Mouse (Mus musculus) hindbrain, embryonic 12.5 days (tissue): Measurements from ENCODE around the gene Msh5. TPM values are rescaled to one million over a fixed set of nuclear protein-coding genes. Genes with fewer than 3 reads are reported as not detected.
"Not testable (repeated sequence)": the region's sequence is repeated elsewhere in the genome, so short reads cannot be mapped to it uniquely, and the experiment has no call there.

Experiments used
- ATAC-seq: fragments of 200-750 bp; cut with Nextera tagmentation; 2 replicates; pipeline ENCODE4 v1.8.0; 2017; ENCODE audit warnings: moderate TSS enrichment; ENCODE audit not compliant: low FRiP score
- H3K27ac ChIP-seq: fragments of 300-500 bp; sonication (generic); 2 replicates; pipeline ENCODE4 v1.5.1; 2016; ENCODE audit warnings: mild to moderate bottlenecking
- H3K27me3 ChIP-seq: fragments of 300-500 bp; sonication (generic); 2 replicates; pipeline ENCODE4 v1.6.1; 2016; ENCODE audit warnings: mild to moderate bottlenecking
- H3K36me3 ChIP-seq: fragments of 300-500 bp; sonication (generic); 2 replicates; pipeline ENCODE4 v1.6.1; 2016; ENCODE audit warnings: mild to moderate bottlenecking
- H3K4me1 ChIP-seq: fragments of 300-500 bp; sonication (generic); 2 replicates; pipeline ENCODE4 v1.6.1; 2016
- H3K4me2 ChIP-seq: fragments of 300-500 bp; sonication (generic); replicated peaks from 2 replicates; pipeline ENCODE4 v1.6.1; 2016; ENCODE audit warnings: mild to moderate bottlenecking
- H3K4me3 ChIP-seq: fragments of 300-500 bp; sonication (generic); 2 replicates; pipeline ENCODE4 v1.5.1; 2016; ENCODE audit warnings: mild to moderate bottlenecking
- H3K9ac ChIP-seq: fragments of 300-500 bp; sonication (generic); 2 replicates; pipeline ENCODE4 v1.6.1; 2016; ENCODE audit warnings: mild to moderate bottlenecking, moderate library complexity
- H3K9me3 ChIP-seq: fragments of 300-500 bp; sonication (generic); replicated peaks from 2 replicates; pipeline ENCODE4 v1.6.1; 2016; ENCODE audit warnings: mild to moderate bottlenecking
- WGBS: fragments of 180-500 bp; shearing (Covaris S2); methylation state at CpG from one replicate; pipeline ENCODE4 v1.1.7; 2016; 5-methylcytosine and 5-hydroxymethylcytosine counted together
- polyA plus RNA-seq: library from polyadenylated mRNA; unstranded; fragments of >200 nt; fragmentation: Nextera tagmentation; extraction: Ambion mirVana; gene quantifications from 2 replicates; pipeline ENCODE4 v1.2.1, GENCODE M21; 2016

Msh5 gene
- polyA plus RNA-seq, 1 experiment from 2014 or later: 3.1 TPM

DNA sequence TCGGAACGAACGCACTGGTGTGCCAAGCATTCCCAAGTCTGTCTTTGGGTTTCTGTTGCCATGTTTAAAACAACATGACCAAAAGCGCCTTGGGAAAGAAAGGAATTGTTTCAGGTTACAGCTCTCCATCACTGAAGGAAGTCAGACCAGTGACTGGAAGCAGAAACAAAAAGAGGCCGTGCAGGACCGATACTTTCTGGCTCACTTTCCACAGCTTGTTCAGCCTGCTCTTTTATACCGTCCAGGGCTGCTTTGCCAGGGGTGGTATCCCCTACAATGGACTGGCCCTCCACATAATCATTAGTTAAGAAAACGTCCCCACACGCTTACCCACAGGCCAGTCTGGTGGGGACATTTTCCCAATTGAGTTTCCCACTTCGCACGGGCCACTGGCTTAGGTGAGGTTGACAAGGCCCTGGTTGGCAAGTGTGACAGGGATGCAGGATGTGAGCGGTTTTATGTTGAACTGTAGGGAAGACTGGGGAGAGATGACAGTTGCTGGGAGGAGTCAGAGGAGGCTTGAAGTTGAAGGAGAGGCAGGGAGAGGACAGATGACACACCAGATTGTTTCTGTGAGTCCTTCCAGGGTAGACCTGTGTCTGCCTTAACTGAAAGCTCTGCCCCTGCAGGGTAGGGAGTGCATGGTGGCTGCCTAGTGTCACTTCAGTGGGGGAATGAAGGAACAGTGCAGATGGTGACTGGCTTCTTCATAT, 44.2 kb downstream of the Msh5 start:
- WGBS: 14% methylated on average over 12 of the region's 12 CpGs

DNA sequence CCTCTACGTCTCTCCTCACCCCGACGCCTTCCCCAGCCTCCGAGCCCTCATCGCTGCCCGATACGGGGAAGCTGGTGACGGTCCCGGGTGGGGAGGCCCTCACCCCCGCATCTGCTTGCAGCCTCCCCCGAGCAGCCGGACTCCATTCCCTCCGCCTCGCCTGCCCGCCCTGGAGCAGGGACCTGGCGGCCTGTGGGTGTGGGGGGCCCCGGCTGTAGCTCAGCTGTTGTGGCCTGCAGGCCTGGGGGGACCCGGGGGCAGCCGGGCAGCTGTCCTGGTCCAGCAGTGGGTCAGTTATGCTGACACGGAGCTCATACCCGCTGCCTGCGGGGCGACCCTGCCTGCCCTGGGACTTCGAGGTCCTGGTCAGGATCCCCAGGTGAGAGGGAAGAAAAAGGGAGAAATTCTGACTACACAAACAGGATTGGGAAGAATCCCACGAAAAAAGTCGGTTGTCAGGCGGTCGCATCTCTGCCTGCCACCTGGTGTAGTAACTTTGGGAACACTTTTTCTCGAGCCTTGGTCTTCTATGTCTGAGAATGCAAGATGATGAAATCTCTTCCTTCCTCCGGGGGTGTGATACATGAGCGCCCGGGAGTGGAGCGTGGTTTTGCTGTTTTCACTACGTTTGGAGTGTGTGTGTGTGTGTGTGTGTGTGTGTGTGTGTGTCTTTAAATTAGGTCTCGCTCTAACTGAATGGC, 44.9 kb downstream of the Msh5 start:
- H3K27me3 ChIP-seq: no peaks in the 10 kb centered on the region
- peak; percentile 9; the same call in 1 of the 2 replicates for ATAC-seq
- peak overlapping the region; percentile 96 for H3K9ac ChIP-seq
- H3K4me3 ChIP-seq: peak overlapping the region; percentile 89
- H3K27ac ChIP-seq: peak overlapping the region; percentile 92
- WGBS: 1% methylated on average over 35 of the region's 35 CpGs
- peaks cover 43% of the 10 kb centered on the region for H3K4me1 ChIP-seq
- peaks cover 34% of the 10 kb centered on the region for H3K36me3 ChIP-seq
- H3K4me2 ChIP-seq: peak overlapping the region; percentile 100
- H3K9me3 ChIP-seq: no peaks in the 10 kb centered on the region

More for the DNA sequence above, 44.2 kb downstream of the Msh5 start:
- peak overlapping the region; percentile 92 for H3K27ac ChIP-seq
- H3K4me1 ChIP-seq: peaks cover 41% of the 10 kb centered on the region
- H3K4me3 ChIP-seq: peak overlapping the region; percentile 89
- peaks cover 40% of the 10 kb centered on the region for H3K36me3 ChIP-seq
- H3K4me2 ChIP-seq: peak overlapping the region; percentile 100
- no peak for ATAC-seq
- H3K9ac ChIP-seq: peak overlapping the region; percentile 96
- no peaks in the 10 kb centered on the region for H3K9me3 ChIP-seq
- H3K27me3 ChIP-seq: no peaks in the 10 kb centered on the region

DNA sequence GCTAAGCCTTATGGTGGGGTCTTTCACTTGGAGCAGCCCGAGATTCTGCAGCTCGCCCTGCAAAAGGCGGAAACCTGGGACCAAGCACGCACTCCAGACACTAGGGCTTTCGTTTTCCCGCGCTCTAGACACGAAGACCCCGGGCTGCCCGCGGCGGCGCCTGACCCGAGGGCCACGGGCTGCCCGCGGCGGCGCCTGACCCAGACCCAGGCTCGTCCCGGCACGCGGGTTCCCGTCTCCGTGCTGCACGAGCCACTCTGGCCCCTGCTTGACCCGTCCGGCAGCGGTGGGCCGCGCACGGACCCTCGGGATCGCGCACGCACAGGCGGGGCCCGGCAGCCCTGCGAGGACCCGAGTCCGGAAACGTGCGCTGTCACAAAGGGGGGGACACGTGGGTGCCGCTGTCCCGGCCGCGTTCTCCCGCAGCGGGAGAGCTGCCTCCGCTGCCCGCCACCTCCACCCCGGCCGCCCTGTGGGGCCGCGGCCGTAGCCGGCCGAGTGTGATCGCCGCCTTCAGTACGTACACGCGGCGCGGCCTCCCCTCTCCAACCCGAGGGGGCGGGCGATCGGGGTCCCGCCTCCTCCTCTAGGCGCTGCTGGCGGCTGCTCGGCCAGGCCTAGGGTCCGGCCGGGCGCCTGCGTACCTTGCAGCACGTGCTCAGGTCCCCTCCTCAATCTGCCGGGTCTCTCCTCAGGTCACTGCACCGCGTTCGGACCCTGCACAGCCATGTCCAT, 45.7 kb downstream of the Msh5 start, which contains the start of gene Vars:
Vars (plus strand) TSS at position 271 of the 735 bp plus-strand sequence.
- Histone ChIP-seq H3K27me3 (no peaks in the 10 kb centered on the region), H3K4me1 (peaks cover 43% of the 10 kb centered on the region), H3K9me3 (no peaks in the 10 kb centered on the region), H3K9ac (peak within 1 kb of the TSS; percentile 96), H3K4me3 (peak within 1 kb of the TSS; percentile 89), H3K4me2 (peak within 1 kb of the TSS; percentile 100), H3K36me3 (peaks cover 30% of the 10 kb centered on the region), H3K27ac (peak within 1 kb of the TSS; percentile 92)
- peak; percentile 89 for ATAC-seq
- WGBS: under 1% methylated on average over 76 of the region's 83 CpGs

DNA sequence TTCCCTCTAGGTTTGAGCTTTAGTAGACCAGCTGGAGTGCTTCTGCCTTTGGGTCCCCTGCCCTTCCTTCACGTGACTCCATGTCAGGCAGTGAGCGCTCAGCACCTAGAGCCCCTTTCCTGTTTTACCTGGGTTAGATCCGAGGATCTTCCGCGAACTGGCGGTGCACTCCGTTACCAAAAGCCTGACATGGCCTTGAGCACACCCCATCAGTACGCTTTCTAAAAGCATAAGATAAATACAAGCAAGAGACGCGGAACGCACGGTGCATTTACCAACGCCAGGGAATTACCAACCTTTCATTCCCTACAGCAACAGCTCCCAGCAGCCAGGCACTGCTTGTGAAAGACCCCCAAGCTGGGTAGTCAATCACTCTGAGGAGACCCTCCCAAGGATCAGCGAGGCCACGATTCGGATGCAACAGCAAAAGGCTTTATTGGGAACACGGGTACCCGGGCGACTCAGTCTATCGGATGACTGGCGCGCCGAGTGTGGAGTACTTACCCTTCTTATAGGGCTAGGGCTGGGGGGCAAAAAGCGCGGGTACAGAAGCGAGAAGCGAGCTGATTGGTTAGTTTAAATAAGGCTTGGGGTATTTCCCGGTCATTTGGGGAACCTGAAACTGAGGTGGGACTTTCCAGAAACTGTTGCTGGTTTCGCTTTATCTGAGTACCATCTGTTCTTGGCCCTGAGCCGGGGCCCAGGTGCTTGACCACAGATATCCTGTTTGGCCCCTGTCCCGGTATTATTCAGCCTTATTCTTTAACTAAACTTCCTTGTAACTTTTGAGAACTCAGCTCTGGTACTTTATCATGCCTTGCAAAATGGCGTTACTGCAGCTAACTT, 46.5 kb downstream of the Msh5 start:
- ATAC-seq, H3K27me3 ChIP-seq, H3K9me3 ChIP-seq: not testable (repeated sequence)
- peaks cover 22% of the 10 kb centered on the region for H3K36me3 ChIP-seq
- WGBS: 26% methylated on average over 30 of the region's 32 CpGs
- peak overlapping the region; percentile 96 for H3K9ac ChIP-seq
- peak overlapping the region; percentile 89 for H3K4me3 ChIP-seq
- H3K4me1 ChIP-seq: peaks cover 43% of the 10 kb centered on the region
- peak overlapping the region; percentile 100 for H3K4me2 ChIP-seq
- H3K27ac ChIP-seq: peak overlapping the region; percentile 92

DNA sequence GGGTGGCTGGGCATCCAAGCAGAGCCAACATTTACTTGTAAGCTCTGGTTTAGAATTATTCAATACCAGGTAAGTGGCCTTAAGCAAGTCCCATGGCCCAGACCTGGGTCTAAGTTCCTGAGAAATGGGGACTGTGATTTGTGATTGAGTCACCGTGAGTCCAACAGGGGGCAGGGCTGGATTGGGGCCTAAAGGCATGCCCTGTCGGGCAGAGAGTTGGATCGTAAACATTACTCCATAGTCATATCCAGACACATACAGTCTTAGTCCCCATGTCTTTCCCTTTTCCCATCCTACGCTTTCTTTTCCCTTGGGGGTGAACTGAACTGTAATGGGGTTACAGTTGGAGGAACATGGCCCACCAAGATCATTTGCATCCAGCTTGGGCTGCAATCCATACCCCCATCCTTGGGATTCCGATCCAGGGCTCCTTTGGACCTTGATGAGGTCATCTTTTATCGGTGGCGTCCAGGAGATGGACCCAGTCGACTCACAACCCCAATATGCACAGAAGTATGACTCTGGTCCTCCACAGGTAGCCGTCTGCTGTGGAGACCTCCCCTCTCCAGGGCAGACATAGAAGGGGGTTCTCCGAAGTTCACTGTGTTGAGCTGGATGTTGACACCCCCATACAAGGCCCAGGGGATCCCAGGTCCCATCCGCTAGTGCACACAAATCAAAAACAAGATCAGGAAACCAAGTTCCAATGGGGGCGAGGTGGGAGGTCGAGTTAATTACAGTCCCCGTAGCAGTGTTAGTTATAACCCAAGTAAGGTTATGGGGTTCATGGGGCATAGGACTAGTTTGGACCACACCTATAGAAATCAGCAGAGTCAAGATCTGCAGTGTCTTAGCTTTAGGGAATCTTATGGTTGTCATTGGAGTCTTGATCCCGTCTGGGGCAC, 47.8 kb downstream of the Msh5 start:
- WGBS: 93% methylated on average over 15 of the region's 15 CpGs

DNA sequence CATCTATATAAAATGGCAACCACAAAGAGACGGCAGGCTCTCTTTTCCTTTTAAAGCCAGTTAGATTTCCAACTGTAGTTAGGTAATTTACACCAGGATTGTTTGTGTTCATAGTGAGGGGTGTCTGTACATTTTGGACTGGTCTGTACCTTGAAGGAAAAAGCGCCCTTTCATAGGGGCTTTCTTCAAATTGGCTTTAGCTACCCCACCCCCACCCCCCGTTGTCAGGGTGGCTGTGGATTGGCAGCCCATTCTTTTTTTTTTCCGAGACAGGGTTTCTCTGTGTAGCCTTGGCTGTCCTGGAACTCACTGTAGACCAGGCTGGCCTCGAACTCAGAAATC, 49.4 kb downstream of the Msh5 start:
- H3K4me1 ChIP-seq: peaks cover 30% of the 10 kb centered on the region
- H3K27me3 ChIP-seq: no peaks in the 10 kb centered on the region
- H3K4me3 ChIP-seq: no peak overlapping the region
- H3K9ac ChIP-seq: no peak overlapping the region
- 0 out of 2 replicates have a peak, but pooled peaks cover 10% of the 10 kb centered on the region for H3K36me3 ChIP-seq
- no peak for ATAC-seq
- H3K4me2 ChIP-seq: no peak overlapping the region
- no peak overlapping the region for H3K27ac ChIP-seq
- no peaks in the 10 kb centered on the region for H3K9me3 ChIP-seq
- WGBS: 86% methylated on average over 5 of the region's 5 CpGs

More for the DNA sequence above, 47.8 kb downstream of the Msh5 start:
- no peak overlapping the region for H3K27ac ChIP-seq
- no peak overlapping the region for H3K9ac ChIP-seq
- peaks cover 43% of the 10 kb centered on the region for H3K4me1 ChIP-seq
- 0 out of 2 replicates have a peak, but pooled peaks cover 10% of the 10 kb centered on the region for H3K36me3 ChIP-seq
- peak overlapping the region; percentile 100; the same call in 1 of the 2 replicates for H3K4me2 ChIP-seq
- no peaks in the 10 kb centered on the region for H3K9me3 ChIP-seq
- H3K27me3 ChIP-seq: no peaks in the 10 kb centered on the region
- 0 out of 2 replicates have a peak overlapping the region, but pooled peaks have one; percentile 27 for H3K4me3 ChIP-seq
- ATAC-seq: no peak

DNA sequence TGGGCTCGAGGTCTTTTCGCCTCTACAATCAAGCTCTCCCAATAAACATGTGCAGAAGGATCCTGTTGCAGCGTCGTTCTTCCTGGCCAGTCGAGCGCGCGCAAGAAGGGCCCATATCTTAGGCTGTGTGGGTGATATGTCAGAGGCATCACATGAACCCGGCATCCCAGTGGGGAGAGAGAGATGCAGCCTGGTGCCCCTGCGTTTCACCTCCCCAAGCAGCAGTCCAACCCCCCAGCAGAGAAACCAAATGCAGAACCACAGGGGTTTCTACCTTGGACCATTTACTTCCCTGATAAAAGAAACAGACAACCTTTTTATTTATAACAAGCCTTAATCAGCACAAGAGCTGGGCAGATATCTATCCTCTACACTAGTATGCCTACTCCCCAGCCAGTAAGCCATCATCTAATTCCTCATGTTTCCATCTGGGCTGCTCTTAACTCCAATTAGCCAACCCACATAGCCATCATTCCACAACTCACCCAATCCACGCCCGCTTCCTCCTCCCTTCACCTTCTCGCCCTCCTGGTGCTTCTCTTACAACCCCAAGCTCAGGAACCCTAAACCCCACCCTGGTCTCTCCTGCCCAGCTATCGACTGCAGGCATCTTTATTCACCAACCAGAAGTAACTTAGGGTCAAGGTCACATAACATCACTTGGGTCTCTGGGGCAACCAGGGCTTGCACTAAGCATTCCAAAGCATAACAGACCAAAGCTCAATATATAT, 50.0 kb downstream of the Msh5 start:
- Histone ChIP-seq H3K27me3 (no peaks in the 10 kb centered on the region), H3K4me3 (no peak overlapping the region), H3K9ac (no peak overlapping the region), H3K9me3 (no peaks in the 10 kb centered on the region), H3K4me2 (no peak overlapping the region; the same call in 1 of the 2 replicates), H3K4me1 (peaks cover 25% of the 10 kb centered on the region), H3K27ac (no peak overlapping the region; the same call in 1 of the 2 replicates), H3K36me3 (0 out of 2 replicates have a peak, but pooled peaks cover 10% of the 10 kb centered on the region)
- 93% methylated on average over 13 of the region's 14 CpGs for WGBS
- ATAC-seq: no peak

DNA sequence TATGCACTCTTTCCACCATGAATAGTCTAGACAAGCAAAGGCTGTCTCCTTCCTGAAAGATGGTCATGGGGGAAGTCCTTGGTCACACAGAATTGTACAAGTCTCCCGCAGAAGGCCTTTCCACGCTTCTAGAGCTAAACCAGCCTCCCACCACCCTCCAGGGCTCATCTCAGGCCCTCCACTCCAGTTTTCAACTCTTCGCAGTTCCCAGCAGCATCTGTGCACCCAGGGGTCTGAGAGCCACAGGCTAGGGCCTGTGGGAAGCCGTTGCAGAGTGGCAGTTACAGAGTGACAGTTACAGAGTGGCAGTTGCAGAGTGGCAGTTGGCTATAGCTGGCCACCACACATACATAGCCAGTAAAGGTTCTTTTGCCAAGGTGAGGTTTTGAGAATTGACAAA, 50.6 kb downstream of the Msh5 start:
- not testable (repeated sequence) for H3K27me3 ChIP-seq, H3K4me2 ChIP-seq, ATAC-seq, H3K27ac ChIP-seq, H3K4me3 ChIP-seq, H3K9me3 ChIP-seq, H3K9ac ChIP-seq
- 95% methylated on average over 4 of the region's 4 CpGs for WGBS
- peaks cover 15% of the 10 kb centered on the region; the same call in 1 of the 2 replicates for H3K36me3 ChIP-seq
- peaks cover 23% of the 10 kb centered on the region for H3K4me1 ChIP-seq

DNA sequence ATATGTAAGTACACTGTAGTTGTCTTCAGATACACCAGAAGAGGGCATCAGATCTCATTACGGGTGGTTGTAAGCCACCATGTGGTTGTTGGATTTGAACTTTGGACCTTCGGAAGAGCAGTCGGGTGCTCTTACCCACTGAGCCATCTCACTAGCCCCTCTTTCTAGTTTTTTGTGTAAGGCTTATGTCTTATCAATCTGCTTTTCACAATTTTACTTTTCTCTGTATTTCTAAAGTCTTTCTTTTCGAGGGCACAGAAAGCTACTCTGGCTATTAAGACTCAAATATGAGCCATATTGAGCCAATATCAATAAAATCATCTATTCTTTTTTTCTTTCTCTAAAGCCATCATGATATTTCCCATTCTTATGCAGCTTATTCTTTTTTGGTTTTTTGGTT, 51.4 kb downstream of the Msh5 start:
- not testable (repeated sequence) for H3K4me2 ChIP-seq, H3K27me3 ChIP-seq, H3K27ac ChIP-seq, H3K9ac ChIP-seq, ATAC-seq, H3K9me3 ChIP-seq, H3K4me3 ChIP-seq
- peaks cover 17% of the 10 kb centered on the region; the same call in 1 of the 2 replicates for H3K36me3 ChIP-seq
- WGBS: 95% methylated on average over 4 of the region's 4 CpGs
- peaks cover 22% of the 10 kb centered on the region for H3K4me1 ChIP-seq

DNA sequence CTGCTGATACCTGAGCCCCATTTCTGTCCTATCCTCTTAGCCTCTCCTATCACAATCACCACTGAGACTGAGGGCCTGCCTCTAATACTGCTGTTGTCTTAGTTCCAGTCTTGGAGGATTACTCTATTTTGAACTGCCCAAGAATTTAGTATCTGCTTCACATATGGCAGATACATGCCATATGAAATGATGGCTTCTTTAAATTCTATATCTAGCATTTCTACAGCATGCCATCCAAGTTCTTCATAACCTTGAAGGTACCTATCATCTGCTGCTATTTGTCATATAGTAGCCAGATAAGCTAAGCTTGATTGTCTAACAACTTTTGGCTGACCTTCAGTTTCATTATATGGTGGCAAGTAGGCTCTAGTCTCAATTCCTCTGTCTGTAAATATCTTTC, 51.8 kb downstream of the Msh5 start:
- no peak overlapping the region for H3K27ac ChIP-seq
- H3K4me3 ChIP-seq: no peak overlapping the region
- H3K27me3 ChIP-seq: no peaks in the 10 kb centered on the region
- H3K4me2 ChIP-seq: no peak overlapping the region
- H3K9ac ChIP-seq: no peak overlapping the region
- H3K4me1 ChIP-seq: peaks cover 18% of the 10 kb centered on the region
- H3K36me3 ChIP-seq: peaks cover 17% of the 10 kb centered on the region; the same call in 1 of the 2 replicates
- H3K9me3 ChIP-seq: no peaks in the 10 kb centered on the region
- no peak for ATAC-seq
